Mouse (Mus musculus): ENCODE results near the gene Ror2. TPM values are rescaled to one million over a fixed set of nuclear protein-coding genes. Genes with fewer than 3 reads are reported as not detected.
"Not testable (repeated sequence)": the region's sequence is repeated elsewhere in the genome, so short reads cannot be mapped to it uniquely, and the experiment has no call there.

Gene Ror2
- polyA plus RNA-seq (2015; fragmentation: Nextera tagmentation; extraction: Ambion mirVana): 3.3 and 3.8 TPM in 2 replicates

- Histone ChIP-seq H3K9me3 (no peaks in the 10 kb centered on the region), H3K4me1 (peaks cover 34% of the 10 kb centered on the region), H3K27me3 (peaks cover 13% of the 10 kb centered on the region; the same call in 1 of the 2 replicates), H3K36me3 (no peaks in the 10 kb centered on the region), H3K27ac (replicated peaks) (no peak within 1 kb of the TSS), H3K4me2 (replicated peaks) (peak within 1 kb of the TSS; percentile 94), H3K9ac (replicated peaks) (peak within 1 kb of the TSS; percentile 65), H3K4me3 (peak within 1 kb of the TSS; percentile 58)
- peak; percentile 72 for ATAC-seq (replicated peaks)
- WGBS: under 1% methylated on average over 68 of the region's 68 CpGs
These were observed at the start of gene Ror2 for GRCm38 (mm10) chr13:53285756-53286361. TSS of gene Ror2 (minus strand) at chr13:53286124.

- Histone ChIP-seq H3K9ac (replicated peaks) (no peak overlapping the region), H3K27me3 (no peaks in the 10 kb centered on the region), H3K4me1 (no peaks in the 10 kb centered on the region), H3K27ac (replicated peaks) (no peak overlapping the region), H3K36me3 (peaks cover 47% of the 10 kb centered on the region), H3K4me2 (replicated peaks) (no peak overlapping the region), H3K9me3 (no peaks in the 10 kb centered on the region), H3K4me3 (no peak overlapping the region)
- 96% methylated on average over 8 of the region's 8 CpGs for WGBS
- ATAC-seq (replicated peaks): no peak
These were observed 47.8 kb upstream of the Ror2 start for GRCm38 (mm10) chr13:53333769-53334168.

DNA sequence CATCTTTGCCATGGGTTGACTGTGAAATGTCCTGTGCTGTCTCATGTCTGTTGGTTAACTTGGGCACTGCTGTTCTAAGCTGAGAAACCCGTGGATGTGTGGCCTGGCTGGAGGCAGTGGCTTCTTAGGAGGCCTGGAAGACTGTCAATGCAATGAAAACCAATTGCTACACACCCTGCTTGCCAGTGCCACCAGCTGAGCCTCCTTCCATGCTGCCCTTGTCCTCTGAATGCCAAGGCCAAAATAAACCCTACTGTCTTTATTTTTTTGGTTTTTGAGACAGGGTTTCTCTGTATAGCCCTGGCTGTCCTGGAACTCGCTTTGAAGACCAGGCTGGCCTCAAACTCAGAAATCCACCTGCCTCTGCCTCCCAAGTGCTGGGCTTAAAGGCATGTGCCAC lies 44.3 kb upstream of the Ror2 start:
- Histone ChIP-seq H3K27ac (replicated peaks) (no peak overlapping the region), H3K9me3 (no peaks in the 10 kb centered on the region), H3K4me3 (no peak overlapping the region), H3K4me1 (no peaks in the 10 kb centered on the region), H3K27me3 (no peaks in the 10 kb centered on the region), H3K9ac (replicated peaks) (no peak overlapping the region), H3K4me2 (replicated peaks) (no peak overlapping the region), H3K36me3 (peaks cover 18% of the 10 kb centered on the region)
- ATAC-seq (replicated peaks): no peak
- 79% methylated on average over 2 of the region's 2 CpGs for WGBS

- no peak overlapping the region for H3K4me3 ChIP-seq
- H3K4me2 ChIP-seq (replicated peaks): no peak overlapping the region
- H3K36me3 ChIP-seq: no peaks in the 10 kb centered on the region
- WGBS: 100% methylated on average over 1 of the region's 1 CpGs
- H3K4me1 ChIP-seq: no peaks in the 10 kb centered on the region
- no peaks in the 10 kb centered on the region for H3K27me3 ChIP-seq
- no peak for ATAC-seq (replicated peaks)
- no peak overlapping the region for H3K9ac ChIP-seq (replicated peaks)
- H3K9me3 ChIP-seq: no peaks in the 10 kb centered on the region
- no peak overlapping the region for H3K27ac ChIP-seq (replicated peaks)
These were observed 39.6 kb upstream of the Ror2 start for GRCm38 (mm10) chr13:53325531-53325930.

DNA sequence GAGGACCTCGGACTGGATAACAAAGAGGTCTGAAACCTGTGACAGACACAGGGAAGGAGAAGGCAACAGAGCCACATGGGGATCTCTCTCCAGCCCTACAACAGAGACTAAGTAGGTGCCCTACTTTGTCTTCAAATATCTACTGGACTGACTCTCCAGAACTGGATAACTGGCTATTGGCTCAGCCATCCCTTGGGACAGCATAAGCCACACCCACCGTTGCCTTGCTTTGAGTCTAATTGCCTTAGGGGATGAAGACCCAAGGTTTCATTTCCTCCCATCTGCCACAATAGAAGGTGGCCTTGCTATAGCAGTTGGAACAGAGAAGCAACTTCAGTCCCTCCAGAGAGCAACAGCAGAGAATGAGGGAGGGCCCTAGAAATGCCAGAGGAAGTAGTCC lies 37.7 kb upstream of the Ror2 start:
- Histone ChIP-seq H3K4me1 (no peaks in the 10 kb centered on the region), H3K4me3 (no peak overlapping the region), H3K9me3 (no peaks in the 10 kb centered on the region), H3K36me3 (no peaks in the 10 kb centered on the region), H3K4me2 (replicated peaks) (no peak overlapping the region), H3K9ac (replicated peaks) (no peak overlapping the region), H3K27ac (replicated peaks) (no peak overlapping the region), H3K27me3 (no peaks in the 10 kb centered on the region)
- 79% methylated on average over 2 of the region's 2 CpGs for WGBS
- no peak for ATAC-seq (replicated peaks)

DNA sequence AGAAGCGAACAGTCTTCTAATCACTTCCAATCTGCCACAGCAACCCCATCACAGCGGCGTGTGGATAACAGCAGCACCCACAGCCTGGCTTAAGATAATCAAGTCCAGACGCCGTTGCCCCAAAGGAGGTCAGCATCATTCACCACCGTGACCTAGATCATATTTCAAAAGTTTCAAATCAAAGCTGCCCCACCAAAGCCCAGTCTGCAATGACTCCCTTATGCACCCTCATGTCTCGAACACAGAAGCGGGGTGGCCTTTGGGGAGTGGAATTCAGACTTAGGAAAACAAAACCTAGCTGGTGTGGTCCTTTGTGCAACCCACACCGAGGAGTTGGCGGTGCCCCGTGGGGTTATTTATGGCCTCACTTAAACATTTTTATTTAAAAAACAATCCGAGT lies 35.0 kb upstream of the Ror2 start:
- Histone ChIP-seq H3K9ac (replicated peaks) (no peak overlapping the region), H3K4me1 (no peaks in the 10 kb centered on the region), H3K4me3 (no peak overlapping the region), H3K27ac (replicated peaks) (no peak overlapping the region), H3K27me3 (no peaks in the 10 kb centered on the region), H3K36me3 (no peaks in the 10 kb centered on the region), H3K9me3 (no peaks in the 10 kb centered on the region), H3K4me2 (replicated peaks) (no peak overlapping the region)
- WGBS: 88% methylated on average over 12 of the region's 12 CpGs
- no peak for ATAC-seq (replicated peaks)

GRCm38 (mm10) chr13:53316515-53317295 lies 30.8 kb upstream of the Ror2 start:
- 71% methylated on average over 11 of the region's 11 CpGs for WGBS
- Histone ChIP-seq H3K27me3 (no peaks in the 10 kb centered on the region), H3K4me1 (no peaks in the 10 kb centered on the region), H3K36me3 (no peaks in the 10 kb centered on the region), H3K4me3 (no peak overlapping the region), H3K4me2 (replicated peaks) (no peak overlapping the region), H3K9me3 (no peaks in the 10 kb centered on the region), H3K9ac (replicated peaks) (no peak overlapping the region), H3K27ac (replicated peaks) (no peak overlapping the region)
- ATAC-seq (replicated peaks): no peak

DNA sequence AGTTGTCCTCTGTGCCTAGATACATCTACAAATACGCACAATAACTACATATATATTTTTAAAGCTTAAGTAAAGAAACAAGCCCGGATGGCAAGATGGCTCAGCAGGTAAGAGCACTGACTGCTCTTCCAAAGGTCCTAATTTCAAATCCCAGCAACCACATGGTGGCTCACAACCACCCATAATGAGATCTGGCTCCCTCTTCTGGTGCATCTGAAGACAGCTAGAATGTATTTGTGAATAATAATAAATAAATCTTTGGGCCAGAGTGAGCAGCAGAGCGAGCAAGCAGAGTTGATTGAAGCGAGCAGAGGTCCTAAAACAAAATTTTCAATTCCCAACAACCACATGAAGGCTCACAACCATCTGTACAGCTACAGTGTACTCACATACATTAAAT lies 29.8 kb upstream of the Ror2 start:
- H3K4me3 ChIP-seq; H3K4me1 ChIP-seq; H3K4me2 ChIP-seq (replicated peaks); H3K36me3 ChIP-seq; H3K9ac ChIP-seq (replicated peaks); ATAC-seq (replicated peaks); H3K9me3 ChIP-seq; H3K27me3 ChIP-seq; H3K27ac ChIP-seq (replicated peaks): not testable (repeated sequence)
- WGBS: 73% methylated on average over 4 of the region's 4 CpGs

- H3K9me3 ChIP-seq: no peaks in the 10 kb centered on the region
- WGBS: 91% methylated on average over 5 of the region's 5 CpGs
- no peak overlapping the region for H3K27ac ChIP-seq (replicated peaks)
- no peaks in the 10 kb centered on the region for H3K36me3 ChIP-seq
- peaks cover 11% of the 10 kb centered on the region for H3K4me1 ChIP-seq
- no peaks in the 10 kb centered on the region for H3K27me3 ChIP-seq
- H3K4me3 ChIP-seq: no peak overlapping the region
- ATAC-seq (replicated peaks): no peak
- no peak overlapping the region for H3K9ac ChIP-seq (replicated peaks)
- no peak overlapping the region for H3K4me2 ChIP-seq (replicated peaks)
These were observed 24.5 kb upstream of the Ror2 start for GRCm38 (mm10) chr13:53310442-53310841.

DNA sequence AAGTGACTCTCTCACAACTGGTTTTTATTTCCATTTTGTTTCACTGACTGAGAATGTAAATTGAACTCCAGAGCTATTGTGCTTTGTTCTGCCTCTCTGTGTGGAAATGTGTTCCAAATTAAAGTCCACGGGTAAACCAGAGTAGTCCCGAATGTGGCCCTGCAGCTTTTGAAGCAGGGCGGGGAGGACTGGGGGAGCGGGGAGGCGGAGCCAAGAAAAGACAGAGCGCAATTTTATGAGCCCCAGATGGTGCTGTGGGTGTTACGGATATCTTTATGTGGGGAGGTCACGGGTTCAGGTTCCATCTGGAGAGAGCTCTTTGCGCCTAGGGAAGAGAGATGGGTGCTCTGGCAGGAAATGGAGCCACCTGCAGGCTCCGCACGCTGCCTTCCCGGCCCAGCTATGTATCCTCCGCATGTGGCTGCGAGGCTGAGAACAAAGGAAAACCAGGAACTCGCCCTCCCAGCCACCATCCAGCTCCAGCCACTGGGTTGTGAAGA lies 23.8 kb upstream of the Ror2 start:
- peak overlapping the region; percentile 53 for H3K27ac ChIP-seq (replicated peaks)
- ATAC-seq (replicated peaks): peak; percentile 80

DNA sequence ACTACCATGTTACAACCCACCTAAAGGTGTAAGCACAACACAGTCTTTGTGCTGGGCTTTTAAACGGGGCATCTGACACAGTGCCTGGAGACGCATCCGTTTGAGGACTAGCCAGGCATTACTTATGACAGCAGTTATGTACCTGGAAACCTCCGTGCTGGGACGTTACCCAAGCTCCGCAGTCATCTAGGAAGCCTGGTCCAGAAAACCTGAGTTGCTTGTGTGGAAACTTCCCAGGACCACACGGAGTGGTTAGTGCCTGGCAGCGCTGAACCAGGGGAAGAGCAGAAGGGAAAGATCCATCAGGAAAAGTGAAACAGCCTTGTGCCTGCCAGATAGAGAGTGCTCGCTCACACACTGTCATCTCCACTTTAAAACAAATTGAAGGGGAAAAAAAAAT lies 23.2 kb upstream of the Ror2 start:
- Histone ChIP-seq H3K9me3 (no peaks in the 10 kb centered on the region), H3K27ac (replicated peaks) (peak overlapping the region; percentile 53; the same call in 1 of the 2 replicates), H3K4me1 (peaks cover 11% of the 10 kb centered on the region), H3K9ac (replicated peaks) (no peak overlapping the region), H3K36me3 (no peaks in the 10 kb centered on the region), H3K4me2 (replicated peaks) (peak overlapping the region; percentile 47), H3K4me3 (0 out of 2 replicates have a peak overlapping the region, but pooled peaks have one; percentile 26), H3K27me3 (no peaks in the 10 kb centered on the region)
- WGBS: 36% methylated on average over 9 of the region's 9 CpGs
- ATAC-seq (replicated peaks): no peak

More for the DNA sequence above, 23.8 kb upstream of the Ror2 start:
- no peaks in the 10 kb centered on the region for H3K9me3 ChIP-seq
- peaks cover 11% of the 10 kb centered on the region for H3K4me1 ChIP-seq
- no peaks in the 10 kb centered on the region for H3K27me3 ChIP-seq
- 2% methylated on average over 15 of the region's 15 CpGs for WGBS
- peak overlapping the region; percentile 25 for H3K9ac ChIP-seq (replicated peaks)
- peak overlapping the region; percentile 26 for H3K4me3 ChIP-seq
- H3K36me3 ChIP-seq: no peaks in the 10 kb centered on the region
- peak overlapping the region; percentile 47 for H3K4me2 ChIP-seq (replicated peaks)

- no peaks in the 10 kb centered on the region for H3K36me3 ChIP-seq
- no peaks in the 10 kb centered on the region for H3K9me3 ChIP-seq
- H3K27ac ChIP-seq (replicated peaks): no peak overlapping the region
- H3K4me1 ChIP-seq: peaks cover 11% of the 10 kb centered on the region
- H3K4me3 ChIP-seq: no peak overlapping the region
- no peaks in the 10 kb centered on the region for H3K27me3 ChIP-seq
- H3K4me2 ChIP-seq (replicated peaks): no peak overlapping the region
- 56% methylated on average over 5 of the region's 5 CpGs for WGBS
- no peak overlapping the region for H3K9ac ChIP-seq (replicated peaks)
- no peak for ATAC-seq (replicated peaks)
These were observed 20.9 kb upstream of the Ror2 start for GRCm38 (mm10) chr13:53306836-53307235.
